Mouse (Mus musculus): ENCODE measurements at regions not wholly inside any gene's neighbourhood (a gene's known extent, or its start where the extent isn't known, plus 50 kb on each side); places are given as distances from the start of the nearest gene placed in this dataset.

- no peak for DNase-seq (ENCODE audit: low spot score in 2 of 2)
Observed at GRCm38 (mm10) chr3:121618561-121618960, 52.0 kb upstream of the 4930432M17Rik start.

GRCm38 (mm10) chr3:121618161-121618560 lies 52.4 kb upstream of the 4930432M17Rik start:
- DNase-seq (ENCODE audit: low spot score in 2 of 2) = no peak

- DNase-seq (ENCODE audit: low spot score in 2 of 2) = no peak
Observed at GRCm38 (mm10) chr3:121617351-121617750, 53.2 kb upstream of the 4930432M17Rik start.

GRCm38 (mm10) chr3:121616075-121616474 lies 54.5 kb upstream of the 4930432M17Rik start:
- DNase-seq (ENCODE audit: low spot score in 2 of 2) = no peak

GRCm38 (mm10) chr3:121614741-121615140 lies 55.8 kb upstream of the 4930432M17Rik start:
- no peak for DNase-seq (ENCODE audit: low spot score in 2 of 2)

GRCm38 (mm10) chr3:121613224-121613623 lies 57.3 kb upstream of the 4930432M17Rik start:
- no peak for DNase-seq (ENCODE audit: low spot score in 2 of 2)

GRCm38 (mm10) chr3:121609845-121610244 lies 60.7 kb upstream of the 4930432M17Rik start:
- no peak for DNase-seq (ENCODE audit: low spot score in 2 of 2)

GRCm38 (mm10) chr3:121609090-121609489 lies 61.5 kb upstream of the 4930432M17Rik start:
- peak in 1 of 2 experiments; percentile 66 for DNase-seq (ENCODE audit: low spot score in 2 of 2)

- peak in 1 of 2 experiments; percentile 34 for DNase-seq (ENCODE audit: low spot score in 2 of 2)
Observed at GRCm38 (mm10) chr3:121604737-121605136, 65.8 kb upstream of the 4930432M17Rik start.

- no peak for DNase-seq (ENCODE audit: low spot score in 2 of 2)
Observed at GRCm38 (mm10) chr3:121604081-121604480, 66.5 kb upstream of the 4930432M17Rik start.

GRCm38 (mm10) chr3:121602826-121603370 lies 67.7 kb upstream of the 4930432M17Rik start:
- DNase-seq (ENCODE audit: low spot score in 2 of 2) = no peak

- DNase-seq (ENCODE audit: low spot score in 2 of 2) = peak in 1 of 2 experiments; percentile 16
Observed at GRCm38 (mm10) chr3:121602082-121602561, 68.4 kb upstream of the 4930432M17Rik start.

- DNase-seq (ENCODE audit: low spot score in 2 of 2) = no peak
Observed at GRCm38 (mm10) chr3:121600841-121601240, 68.6 kb upstream of the Slc44a3 start.

GRCm38 (mm10) chr3:121600388-121600787 lies 68.2 kb upstream of the Slc44a3 start:
- DNase-seq (ENCODE audit: low spot score in 2 of 2) = no peak

- DNase-seq (ENCODE audit: low spot score in 2 of 2) = no peak
Observed at GRCm38 (mm10) chr3:121597988-121598387, 65.8 kb upstream of the Slc44a3 start.

- DNase-seq (ENCODE audit: low spot score in 2 of 2) = no peak
Observed at GRCm38 (mm10) chr3:121597203-121597602, 65.0 kb upstream of the Slc44a3 start.

GRCm38 (mm10) chr3:121594580-121594979 lies 62.4 kb upstream of the Slc44a3 start:
- no peak for DNase-seq (ENCODE audit: low spot score in 2 of 2)

GRCm38 (mm10) chr3:121593598-121594117 lies 61.5 kb upstream of the Slc44a3 start:
- DNase-seq (ENCODE audit: low spot score in 2 of 2) = no peak

GRCm38 (mm10) chr3:121593143-121593542 lies 60.9 kb upstream of the Slc44a3 start:
- no peak for DNase-seq (ENCODE audit: low spot score in 2 of 2)

- no peak for DNase-seq (ENCODE audit: low spot score in 2 of 2)
Observed at GRCm38 (mm10) chr3:121589494-121589885, 57.3 kb upstream of the Slc44a3 start.

GRCm38 (mm10) chr3:121588737-121589493 lies 56.7 kb upstream of the Slc44a3 start:
- peak; percentile 29 to 77 for DNase-seq (ENCODE audit: low spot score in 2 of 2)

GRCm38 (mm10) chr3:121585306-121585705 lies 53.1 kb upstream of the Slc44a3 start:
- no peak for DNase-seq (ENCODE audit: low spot score in 2 of 2)
